Mouse (Mus musculus): ENCODE measurements around the gene Slc25a38.

The Slc25a38 gene

DNA sequence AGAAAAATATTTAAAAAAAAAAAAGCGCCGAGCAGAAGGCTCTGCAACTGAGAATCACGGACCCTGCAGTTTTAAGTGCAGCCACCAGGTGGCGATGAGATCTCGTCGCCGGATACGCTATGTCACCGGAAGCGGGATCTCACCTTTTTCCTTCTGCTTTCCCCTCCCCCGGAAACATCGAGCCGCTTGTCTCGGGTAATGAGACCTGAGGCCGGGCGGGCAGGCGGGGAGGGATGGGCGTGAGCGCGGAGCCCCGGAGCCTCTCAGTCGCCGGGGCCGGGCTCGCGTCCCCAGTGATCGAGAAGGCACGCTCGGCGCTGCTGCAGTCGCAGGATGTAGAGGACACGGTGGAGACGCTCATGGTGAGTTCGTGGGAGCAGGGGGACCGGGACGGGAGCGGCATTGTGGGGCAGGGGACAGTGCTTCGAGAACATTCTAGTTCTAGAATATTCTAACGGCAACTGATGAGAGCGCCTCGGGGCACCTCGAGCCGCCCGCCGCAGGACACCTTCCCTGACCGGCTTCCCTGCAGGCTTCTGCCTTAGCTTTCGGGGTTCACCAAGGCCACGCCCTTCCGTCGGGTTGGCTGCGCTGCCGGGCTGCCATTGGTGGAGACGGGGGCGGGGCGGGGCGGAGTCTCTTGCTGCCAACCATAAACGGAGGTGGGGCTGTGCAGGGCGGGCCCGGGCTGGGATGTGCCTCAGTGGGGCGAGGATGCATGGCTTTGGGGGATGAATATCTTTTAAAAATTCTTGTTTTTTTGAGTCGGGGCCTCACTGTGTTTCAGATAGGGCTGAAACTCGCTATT is at the start of gene Slc25a38:
TSS of gene Slc25a38 (plus strand) at position 164 of the 808 bp plus-strand sequence.
- peak; percentile 89 to 93 for DNase-seq (ENCODE audit: low spot score in 2 of 2)

DNA sequence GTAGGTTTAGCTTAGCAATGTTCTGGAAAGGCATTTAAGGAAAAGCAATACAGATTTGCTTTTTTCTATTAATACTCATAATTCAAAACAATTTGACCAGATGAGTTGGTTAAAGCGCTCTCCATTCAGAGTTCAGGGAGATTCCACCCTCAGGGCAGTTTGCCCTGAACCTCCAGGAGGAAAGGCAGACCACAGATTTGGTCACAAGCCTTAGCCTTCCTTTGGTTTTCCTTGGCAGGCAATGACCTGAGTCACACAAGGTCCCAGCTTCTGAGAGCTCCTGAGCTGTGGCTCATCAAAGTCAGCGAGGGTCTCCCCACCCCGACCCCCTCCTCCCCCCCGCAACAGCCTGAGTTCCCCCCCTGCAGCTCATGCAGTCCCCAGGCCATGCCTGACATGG is 45.9 kb upstream of the Slc25a38 start:
- DNase-seq (ENCODE audit: low spot score in 2 of 2), result no peak

DNA sequence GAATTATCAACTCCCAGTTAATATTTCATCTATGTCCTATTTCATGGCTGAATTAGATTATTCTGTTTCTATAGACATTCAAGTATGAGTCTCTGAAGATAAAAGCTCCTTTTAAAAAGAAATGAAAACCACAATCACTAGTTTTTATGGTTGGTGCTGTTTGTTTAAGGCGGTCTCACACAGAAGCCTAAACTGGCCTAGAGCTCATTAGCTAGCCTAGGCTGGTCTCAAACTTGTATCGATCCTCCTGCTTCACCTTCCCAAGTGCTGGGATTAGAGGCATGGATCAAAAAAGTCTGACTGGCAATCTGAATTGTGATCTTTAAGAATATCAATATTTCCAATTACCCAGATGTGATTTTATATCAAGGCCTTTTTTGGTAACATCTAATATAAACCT is 42.6 kb upstream of the Slc25a38 start:
- DNase-seq (ENCODE audit: low spot score in 2 of 2), result no peak

DNA sequence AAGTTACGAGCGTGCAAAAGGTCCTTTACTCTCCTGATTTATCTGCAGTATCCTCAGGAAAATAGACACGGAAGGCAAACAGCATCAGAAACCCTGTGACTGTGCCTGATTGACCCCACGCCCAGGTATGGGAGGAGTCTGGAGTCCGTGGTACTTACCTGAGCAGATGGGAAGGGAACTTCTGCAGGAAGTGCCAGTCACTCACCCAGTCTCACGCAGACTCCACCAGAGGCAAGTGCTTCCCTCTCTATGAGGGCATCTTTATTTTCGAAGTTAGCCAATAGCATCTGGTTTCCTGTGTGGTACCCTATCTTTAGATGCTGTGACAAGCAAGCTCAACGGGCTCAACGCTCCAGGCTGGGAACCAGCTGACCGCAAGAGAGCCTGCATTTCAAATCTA is 42.1 kb upstream of the Slc25a38 start:
- DNase-seq (ENCODE audit: low spot score in 2 of 2), result no peak

DNA sequence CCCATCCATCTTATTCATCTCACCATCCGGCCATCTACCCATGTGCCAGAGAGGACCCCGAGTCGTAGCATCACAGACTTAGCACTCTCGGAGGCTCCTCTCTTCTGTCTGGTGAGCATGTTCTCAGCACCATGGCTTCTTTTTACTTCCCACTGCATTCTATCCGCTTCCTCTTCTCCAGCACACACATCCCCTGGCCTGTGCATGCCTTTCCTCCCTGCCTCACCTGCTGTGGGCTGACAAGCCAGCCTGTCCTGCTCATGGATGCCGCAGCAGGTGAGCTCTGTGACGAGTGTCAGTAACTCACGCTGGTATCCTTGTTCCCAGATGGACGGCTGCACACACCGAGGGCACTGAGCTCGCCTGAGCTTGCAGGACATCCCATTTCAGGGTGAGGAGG is 40.4 kb upstream of the Slc25a38 start, which contains the start of gene Cx3cr1:
TSS of gene Cx3cr1 (minus strand) at position 101 of the 400 bp plus-strand sequence.
- DNase-seq (ENCODE audit: low spot score in 2 of 2), result no peak

DNA sequence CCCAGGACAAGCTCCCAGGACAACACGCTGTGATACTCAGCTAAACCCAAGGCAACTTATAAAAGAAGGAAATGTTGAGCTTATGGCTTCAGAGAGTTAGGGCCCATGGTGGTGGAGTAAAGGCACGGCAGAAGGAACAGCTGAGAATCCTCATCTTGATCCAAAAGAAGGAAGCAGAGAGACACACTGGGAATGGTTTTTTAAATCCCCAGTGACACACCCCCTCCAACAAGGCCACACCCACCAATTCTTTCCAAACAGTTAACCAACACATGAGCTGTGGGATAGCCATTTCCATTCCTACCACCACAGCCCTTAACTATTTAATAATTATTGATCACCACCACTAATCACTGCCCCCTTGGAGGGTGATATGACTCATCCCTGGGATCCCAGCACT is 38.9 kb upstream of the Slc25a38 start:
- DNase-seq (ENCODE audit: low spot score in 2 of 2), result no peak

DNA sequence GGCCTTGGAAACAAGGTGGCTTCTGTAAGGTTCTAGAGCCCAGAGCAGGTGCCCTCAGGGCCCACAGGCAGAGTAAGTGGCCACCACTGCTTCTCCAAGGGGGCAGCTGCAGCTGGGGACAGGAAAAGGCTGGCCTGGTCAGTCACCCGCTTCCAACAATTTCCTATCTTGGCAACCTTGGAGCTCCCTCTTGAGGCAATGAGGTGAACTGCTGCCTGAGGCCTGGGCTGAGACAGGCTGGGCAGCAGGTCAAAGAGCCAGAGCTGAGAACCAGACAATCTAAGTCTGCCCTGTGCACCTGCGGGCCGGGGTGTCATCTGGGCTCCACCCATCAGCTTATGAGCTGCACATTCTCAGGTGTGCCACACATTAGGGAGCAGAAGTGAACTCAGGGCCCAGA is 37.0 kb upstream of the Slc25a38 start:
- DNase-seq (ENCODE audit: low spot score in 2 of 2), result peak; percentile 75 to 77

DNA sequence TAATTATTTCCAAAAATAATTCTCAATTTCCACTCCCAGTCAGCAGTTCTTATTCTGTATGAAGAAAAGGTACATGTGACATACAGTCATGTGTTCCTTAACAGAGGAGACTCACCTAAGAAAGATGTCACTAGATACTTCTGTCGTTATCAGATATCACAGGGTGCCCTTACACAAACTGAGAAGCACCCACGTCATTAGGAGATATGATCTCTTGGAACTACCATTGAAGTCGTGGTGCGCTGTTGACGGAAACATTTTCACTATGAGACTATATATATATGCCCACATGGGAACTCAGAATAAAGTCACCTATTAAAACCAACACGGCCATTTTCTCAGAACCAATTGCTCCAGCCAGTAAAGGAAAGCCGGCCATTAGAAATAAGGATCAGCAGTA is 35.7 kb upstream of the Slc25a38 start:
- DNase-seq (ENCODE audit: low spot score in 2 of 2), result no peak

DNA sequence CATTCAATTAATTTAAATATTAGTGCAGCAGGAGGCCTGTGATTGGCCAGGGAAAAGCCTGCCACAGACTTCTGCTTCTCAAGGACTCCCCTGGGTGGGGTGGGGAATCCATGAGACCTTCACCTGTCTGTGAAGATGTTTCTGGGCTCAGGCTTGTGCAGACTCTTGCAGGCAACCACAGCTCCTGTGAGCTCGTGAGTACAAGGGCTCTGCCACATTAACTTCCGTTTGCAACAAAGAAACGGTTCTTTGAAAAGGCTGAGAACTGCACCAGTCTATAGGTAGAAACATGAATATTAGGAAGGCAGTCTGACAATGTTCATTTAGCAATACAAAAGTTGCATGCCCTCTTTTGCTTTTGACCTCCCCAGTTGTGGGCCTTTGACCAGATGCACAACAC is 31.9 kb upstream of the Slc25a38 start:
- DNase-seq (ENCODE audit: low spot score in 2 of 2), result no peak

DNA sequence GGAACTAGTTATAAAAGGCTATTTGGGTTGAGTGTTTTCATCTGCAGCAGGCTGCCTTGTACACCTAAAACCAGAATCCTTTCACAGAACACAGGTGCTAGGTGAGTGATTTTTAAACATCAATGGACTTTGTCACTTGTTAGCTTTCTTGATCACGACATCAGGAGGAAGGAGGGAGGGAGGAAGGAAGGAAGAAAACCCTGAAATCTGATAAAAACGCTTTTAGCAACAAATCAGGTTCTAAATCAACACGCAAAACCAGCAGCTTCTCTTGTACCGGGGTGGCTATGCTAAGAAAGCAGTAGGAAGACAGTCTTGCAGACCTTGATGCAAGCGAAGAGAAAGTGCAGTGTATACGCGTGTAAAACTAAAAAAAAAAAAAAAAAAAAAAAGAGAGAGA is 30.3 kb upstream of the Slc25a38 start:
- no peak for DNase-seq (ENCODE audit: low spot score in 2 of 2)

DNA sequence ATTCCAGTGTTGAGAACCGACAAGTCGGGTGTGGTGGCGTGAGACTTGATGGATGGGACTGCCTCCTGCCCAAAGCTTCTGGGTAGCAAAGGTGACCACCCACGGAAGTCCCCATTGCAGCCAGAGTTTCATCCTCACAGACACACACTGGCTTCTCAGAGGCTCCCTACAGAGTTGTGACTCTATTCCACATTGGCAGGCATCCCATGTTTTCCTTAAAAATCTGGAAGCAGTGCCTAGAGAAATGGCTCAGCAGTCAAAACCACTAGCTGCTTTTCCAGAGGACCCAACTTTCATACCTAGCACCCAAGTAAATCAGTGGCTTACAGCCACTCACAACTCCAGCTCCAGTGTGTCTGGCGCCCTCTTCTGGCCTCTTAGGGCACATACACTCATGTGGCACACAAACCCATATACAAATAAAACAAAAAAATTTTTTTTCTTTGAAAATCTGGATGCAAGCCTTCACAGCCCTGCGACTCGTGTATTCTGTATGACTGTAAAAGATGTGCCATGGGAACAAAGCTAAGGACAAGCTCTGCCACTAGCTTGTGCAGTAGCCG is 29.5 kb upstream of the Slc25a38 start:
- DNase-seq (ENCODE audit: low spot score in 2 of 2), result no peak

DNA sequence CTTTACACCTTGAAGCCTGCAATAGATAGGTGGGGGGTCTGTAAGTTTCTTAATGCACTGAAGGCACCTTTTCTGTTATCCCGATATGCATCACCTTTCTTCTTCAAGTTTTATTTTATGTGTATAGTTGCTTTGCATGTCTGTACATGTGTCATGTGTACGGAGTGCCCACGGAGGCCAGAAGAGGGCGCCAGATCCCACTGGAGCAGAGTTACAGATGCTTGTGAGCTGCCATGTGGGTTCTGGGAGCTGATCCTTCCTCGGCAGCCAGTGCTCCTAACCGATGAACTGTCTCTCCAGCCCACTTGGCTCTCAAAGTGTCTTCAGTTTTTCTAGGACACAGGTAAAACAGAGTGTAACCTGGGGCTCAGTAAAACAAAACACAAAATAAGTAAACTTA is 28.9 kb upstream of the Slc25a38 start:
- no peak for DNase-seq (ENCODE audit: low spot score in 2 of 2)

DNA sequence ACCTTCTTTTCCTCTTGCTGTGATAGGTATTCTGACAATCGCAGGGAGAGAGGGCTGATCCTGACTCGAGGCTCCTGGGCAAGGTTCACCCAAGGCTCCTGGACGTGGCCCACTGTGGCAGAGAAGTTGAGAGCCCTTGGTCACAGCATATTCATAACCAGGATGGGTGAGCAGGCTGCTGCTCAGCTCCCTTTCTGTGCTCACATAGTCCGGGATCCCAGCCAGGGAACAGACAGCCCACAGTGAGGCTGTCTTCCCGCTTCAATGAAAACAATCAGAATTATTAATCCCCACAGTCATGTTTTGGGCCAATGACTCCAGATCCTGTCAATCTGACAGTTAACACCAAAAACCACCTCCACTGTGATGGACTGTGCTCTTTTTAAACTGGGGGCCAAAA is 28.2 kb upstream of the Slc25a38 start:
- DNase-seq (ENCODE audit: low spot score in 2 of 2), result no peak

DNA sequence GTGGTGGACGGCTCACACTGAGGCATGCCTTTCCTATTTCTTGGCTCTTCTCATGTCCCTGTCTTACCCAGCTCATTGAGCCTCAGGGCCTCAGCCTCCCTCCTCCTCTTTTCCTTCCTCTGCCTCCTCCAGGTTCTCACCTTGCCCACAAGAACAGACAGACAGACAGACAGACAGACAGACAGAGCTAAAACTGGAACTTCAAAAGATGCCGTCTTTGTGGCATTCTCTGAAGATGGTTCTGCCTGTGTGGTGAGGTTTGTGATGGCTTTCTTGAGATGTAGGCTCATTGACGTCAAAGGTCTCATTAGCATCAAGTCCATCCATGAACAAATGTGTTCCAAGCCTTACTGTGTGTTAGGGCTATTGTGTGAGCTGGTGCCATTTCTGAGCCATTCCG is 27.5 kb upstream of the Slc25a38 start:
- DNase-seq (ENCODE audit: low spot score in 2 of 2), result no peak

DNA sequence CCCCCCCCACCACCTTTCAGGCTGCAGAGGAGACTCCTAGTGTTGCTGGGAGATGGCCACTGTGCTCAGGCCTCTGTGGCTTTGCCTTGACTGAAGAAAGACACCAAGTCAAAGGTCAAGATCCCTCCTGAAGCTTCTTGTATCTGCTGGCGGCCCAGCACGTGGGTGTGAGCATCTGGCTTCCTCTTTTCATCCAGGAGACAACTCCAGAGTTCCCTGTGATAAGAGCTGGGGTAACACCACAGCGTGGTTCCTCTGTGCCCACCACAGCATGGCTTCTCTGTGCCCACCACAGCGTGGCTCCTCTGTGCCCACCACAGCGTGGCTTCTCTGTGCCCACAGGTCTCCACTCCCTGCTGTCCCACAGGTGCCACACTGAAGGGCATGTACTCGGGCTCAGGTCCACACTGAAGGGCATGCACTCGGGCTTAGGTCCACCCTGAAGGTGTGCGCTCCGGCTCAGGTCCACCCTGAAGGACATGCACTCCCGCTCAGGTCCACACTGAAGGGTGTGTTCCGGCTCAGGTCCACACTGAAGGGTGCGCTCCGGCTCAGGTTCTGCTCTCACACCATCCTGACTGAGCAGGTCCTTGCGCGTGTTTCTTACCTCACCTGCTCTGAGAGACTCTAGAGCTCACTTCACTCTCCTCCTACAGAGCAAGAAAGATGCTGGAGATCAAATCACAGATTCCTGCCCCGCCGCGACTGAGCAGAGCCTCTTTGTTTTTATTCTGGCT is 26.8 kb upstream of the Slc25a38 start:
- DNase-seq (ENCODE audit: low spot score in 2 of 2), result no peak

DNA sequence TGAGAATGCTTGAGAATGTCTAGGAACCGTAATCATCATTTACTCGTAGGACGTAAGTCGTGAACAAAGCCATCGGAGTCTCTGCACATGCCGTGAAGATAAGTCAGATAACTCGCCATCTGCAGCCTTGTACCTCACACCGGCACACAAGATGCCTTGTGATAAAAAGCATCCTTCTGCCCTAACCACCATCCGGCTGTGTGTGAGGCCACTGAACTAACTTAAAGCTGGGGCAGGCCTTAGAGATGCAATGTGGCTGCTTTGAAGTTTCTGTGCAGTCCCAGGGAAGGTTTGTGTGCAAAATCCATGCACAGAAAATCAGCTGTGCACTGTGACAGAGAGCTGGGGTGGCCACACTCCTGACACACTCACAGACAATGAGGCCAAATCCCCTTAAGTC is 25.8 kb upstream of the Slc25a38 start:
- DNase-seq (ENCODE audit: low spot score in 2 of 2), result no peak

DNA sequence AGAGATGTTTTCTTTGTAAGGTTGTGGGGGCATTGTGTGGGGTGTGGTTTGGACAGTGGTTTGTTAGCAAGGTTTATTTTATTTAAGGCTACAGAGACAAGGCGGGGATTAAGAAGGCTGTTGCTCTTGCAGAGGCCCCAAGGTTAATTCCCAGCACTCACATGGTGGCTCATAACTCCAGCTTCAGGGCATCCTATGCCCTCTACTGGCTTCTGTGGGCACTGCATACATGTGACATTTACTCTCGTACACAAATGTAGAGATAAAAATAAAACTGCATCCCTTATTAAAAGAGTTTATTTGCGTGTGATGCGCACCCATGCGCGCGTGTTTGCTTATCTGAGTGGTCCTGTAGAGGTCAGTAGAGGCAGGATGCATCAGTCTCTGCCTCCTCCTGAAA is 21.0 kb upstream of the Slc25a38 start:
- DNase-seq (ENCODE audit: low spot score in 2 of 2), result no peak

DNA sequence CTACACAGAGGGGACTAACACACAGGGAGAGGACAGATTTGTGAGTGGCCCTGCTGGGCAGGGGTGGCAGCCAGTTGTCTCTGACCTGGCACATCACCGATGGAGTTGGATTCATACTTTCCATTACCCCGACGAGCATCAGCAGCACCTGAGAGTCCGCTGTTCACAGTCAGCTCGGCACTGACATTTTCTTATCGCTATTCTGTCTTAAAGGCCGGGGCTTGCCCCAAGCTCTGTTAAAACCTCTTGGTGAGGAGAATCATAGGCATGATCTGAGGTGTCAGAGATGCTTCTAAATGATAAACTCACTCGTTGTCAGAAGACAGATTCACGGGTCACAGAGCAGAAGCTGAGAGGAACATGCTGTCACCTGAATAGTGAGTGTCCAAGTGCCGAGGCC is 19.1 kb upstream of the Slc25a38 start:
- no peak for DNase-seq (ENCODE audit: low spot score in 2 of 2)

DNA sequence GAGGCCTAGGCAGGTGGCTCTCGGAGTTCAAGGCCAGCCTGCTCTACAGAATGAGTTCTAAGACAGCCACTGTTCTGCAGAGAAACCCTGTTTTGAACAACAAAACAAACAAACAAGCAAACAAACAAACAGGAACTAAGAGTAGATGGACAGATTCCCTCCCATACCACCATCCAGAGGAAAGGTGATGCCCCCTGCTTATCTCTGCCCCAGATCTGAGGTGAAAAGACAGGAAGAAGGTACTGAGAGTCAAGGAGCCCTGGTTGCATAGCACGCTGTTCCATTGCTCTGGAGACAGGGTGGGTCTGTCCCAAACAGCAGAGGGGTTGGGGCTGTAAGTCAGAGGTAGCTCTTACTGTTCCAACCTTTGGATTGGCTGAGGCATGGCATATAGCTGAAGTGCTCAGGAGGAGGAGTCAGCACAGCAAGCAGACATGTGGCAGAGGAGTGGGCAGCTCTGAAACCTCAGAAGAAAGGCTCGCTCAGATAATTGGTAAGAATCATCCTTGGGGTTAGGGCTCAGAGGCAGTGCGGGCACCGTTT is 18.4 kb upstream of the Slc25a38 start, which contains the start of gene Ccr8:
TSS of gene Ccr8 (plus strand) at position 419 of the 543 bp plus-strand sequence.
- no peak for DNase-seq (ENCODE audit: low spot score in 2 of 2)

DNA sequence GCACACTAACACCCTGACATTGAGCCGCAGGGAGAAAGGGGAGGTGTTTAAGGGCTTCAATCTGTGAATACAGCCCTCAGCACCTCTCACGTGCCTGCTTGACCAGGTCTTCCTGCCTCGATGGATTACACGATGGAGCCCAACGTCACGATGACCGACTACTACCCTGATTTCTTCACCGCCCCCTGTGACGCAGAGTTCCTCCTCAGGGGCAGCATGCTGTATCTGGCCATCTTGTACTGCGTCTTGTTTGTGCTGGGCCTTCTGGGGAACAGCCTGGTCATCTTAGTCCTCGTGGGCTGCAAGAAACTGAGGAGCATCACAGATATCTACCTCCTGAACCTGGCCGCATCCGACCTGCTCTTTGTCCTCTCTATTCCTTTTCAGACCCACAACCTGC is 16.5 kb upstream of the Slc25a38 start:
- no peak for DNase-seq (ENCODE audit: low spot score in 2 of 2)

DNA sequence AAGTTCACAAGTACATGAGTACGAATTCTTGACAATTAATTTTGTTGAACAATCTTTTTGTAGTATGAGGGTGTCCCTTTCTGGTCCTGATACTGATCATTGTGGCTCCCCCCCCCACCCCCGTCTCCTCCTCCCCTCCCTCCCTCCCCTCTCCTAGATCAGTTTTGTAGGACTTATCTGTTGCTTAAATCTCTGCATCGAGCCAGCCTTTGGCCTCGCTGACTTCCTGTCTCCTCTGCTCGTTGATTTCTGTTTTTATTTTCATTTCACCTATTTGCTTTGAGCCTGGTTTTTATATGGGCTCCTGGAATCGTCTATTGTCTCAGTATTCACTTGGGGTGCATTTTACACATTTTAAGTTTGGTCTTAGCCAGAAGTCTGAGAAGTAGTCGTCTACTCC is 14.3 kb upstream of the Slc25a38 start:
- no peak for DNase-seq (ENCODE audit: low spot score in 2 of 2)

DNA sequence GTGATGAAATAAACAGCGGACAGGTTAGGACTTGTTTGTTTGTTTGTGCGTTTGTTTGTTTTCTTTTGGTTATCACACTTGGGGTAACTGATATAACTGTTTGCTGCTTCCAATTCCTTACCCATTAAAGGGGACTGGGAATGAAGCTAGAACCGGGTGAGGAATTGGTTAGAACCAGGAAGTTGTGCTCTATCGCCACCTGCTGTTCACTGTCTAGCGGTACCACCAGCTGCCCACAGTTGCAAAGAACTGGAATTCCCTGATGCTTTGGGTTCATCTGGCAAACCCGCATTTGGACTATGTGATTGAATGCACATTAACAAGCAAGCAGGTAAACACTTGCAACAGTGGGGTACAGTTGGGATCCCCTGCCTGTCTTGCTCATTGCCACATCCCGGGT is 11.5 kb upstream of the Slc25a38 start:
- peak; percentile 48 to 67 for DNase-seq (ENCODE audit: low spot score in 2 of 2)

DNA sequence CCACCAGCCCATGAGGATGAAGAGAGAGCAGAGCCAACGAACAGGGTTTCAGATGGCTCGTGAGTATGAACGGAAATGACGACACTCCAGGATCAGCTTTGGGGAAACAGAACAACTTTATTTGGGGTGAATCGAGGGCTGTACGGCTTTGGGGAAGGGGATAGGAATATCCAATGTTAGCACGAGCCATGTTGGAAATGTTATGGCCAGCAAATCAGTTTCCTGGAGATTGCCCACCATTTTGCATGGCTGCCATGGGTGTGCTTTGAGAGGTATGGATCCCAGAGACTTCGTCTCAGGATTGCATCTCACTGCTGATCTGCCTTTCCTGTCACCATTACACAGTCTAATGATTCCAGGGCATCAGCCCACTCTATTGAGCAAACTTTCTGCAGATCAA is 10.9 kb upstream of the Slc25a38 start:
- DNase-seq (ENCODE audit: low spot score in 2 of 2), result no peak

Data from frontal cortex, postnatal 25 days (tissue).